Mouse (Mus musculus) A20 (cell line): ENCODE results near the gene Gm10160.
"Not testable (repeated sequence)": the region's sequence is repeated elsewhere in the genome, so short reads cannot be mapped to it uniquely, and the experiment has no call there.

Source experiments
- DNase-seq: peaks from one replicate; pipeline ENCODE4 v3.0.0-alpha.2; 2011; ENCODE audit warnings: low read depth, low spot score

The Gm10160 gene

DNA sequence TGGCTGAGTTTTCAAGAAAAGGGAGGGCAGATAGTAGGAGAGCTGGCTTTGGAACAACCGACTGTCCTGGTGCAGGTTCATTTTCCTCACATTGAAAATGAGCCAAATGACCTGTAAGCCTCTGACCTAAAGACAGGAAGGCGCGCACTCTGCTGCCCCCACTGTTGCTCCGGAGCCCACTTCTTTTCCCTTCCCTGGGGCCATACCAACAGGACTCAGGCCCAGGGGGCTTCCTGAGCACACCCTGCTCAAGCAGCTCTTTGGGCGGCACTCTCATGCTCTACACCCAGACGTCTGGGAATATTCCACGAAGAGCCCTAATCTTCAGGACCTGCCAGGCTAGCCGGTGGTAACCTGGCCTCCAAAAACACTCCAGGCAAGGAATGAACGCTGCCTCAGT lies 2.6 kb upstream of the Gm10160 start:
- no peak for DNase-seq

GRCm38 (mm10) chr7:81856221-81856620 lies 627 bp upstream of the Gm10160 start:
- peak; percentile 36 for DNase-seq

DNA sequence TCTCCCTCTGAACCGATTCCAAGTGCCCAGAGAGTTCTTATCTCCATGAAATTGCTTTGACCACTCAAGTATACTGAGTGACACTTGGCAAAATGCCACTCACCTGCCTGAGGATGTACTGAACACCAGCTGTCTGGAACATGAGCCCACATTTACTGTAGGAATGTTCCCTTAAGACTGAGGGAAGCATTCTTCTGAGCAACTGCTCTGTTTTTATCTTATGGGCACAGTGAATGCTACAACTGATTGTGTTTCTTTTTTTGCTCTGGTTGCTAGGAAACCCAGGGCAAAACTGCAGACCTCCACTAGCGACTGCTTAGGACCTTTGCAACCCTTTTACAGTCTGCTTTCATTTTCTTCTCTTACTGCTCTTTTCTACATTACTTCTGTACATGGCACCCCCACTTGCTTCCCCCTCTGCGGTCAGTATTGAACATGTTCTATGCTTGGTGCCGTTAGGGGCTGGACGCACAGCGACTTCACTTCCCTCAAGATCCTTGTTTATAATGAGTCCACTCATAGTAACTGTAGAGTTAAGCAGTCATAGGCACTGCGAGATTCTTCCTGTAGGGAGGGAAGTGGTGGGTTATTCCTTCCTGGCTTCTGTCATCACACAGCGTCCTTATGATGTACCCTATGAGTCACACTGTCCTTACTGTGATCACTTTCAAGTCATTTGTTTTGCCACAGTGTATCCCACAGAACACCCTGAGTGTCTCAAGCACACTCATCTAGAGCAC lies 856 bp downstream of the Gm10160 start:
- no peak for DNase-seq

DNA sequence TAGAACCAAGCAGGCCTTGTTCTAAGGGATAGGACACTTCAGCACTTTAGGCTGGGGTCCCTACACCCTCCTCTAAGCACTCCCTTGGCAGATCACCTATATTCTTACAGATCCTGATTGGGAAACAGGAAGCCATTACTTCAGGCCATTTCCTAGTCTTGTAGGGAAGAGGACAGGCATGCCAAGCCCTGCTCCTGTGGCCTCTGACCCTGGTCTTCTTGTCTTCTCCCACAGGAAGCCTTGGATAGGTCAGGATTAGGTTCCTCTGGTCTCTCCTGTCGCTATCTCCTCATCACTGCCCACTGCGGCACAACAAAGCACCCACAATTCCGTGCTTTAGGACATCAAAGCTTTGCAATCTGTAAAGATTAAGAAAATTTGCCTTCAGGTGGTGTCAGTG lies 3.9 kb downstream of the Gm10160 start:
- no peak for DNase-seq

- no peak for DNase-seq
Measured at GRCm38 (mm10) chr7:81850171-81850570, 5.4 kb downstream of the Gm10160 start.

DNA sequence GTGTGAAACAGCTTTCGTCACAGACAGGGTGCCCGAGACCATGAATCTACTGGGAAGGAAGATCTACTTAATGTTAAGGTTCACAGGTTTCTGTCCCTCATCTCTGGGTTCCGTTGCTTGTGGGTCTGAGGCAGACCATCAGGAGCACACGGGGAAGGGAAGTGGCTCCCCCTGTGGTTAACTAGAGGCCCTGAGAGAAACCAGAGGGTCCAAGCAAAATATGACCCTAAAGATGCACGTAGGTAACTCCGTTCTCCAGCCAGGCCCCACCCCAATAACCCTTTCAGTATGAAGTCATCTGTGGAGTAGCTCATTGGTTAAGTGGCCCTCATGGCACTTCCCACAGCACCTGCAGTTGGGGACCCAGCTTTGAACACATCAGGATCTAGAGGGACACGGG lies 6.0 kb downstream of the Gm10160 start:
- DNase-seq, result no peak

- peak; percentile 47 for DNase-seq
Measured at GRCm38 (mm10) chr7:81849214-81849613, 6.4 kb downstream of the Gm10160 start.

- no peak for DNase-seq
Measured at GRCm38 (mm10) chr7:81847777-81848176, 7.8 kb downstream of the Gm10160 start.

- no peak for DNase-seq
Measured at GRCm38 (mm10) chr7:81847010-81847409, 8.6 kb downstream of the Gm10160 start.

- DNase-seq, result no peak
Measured at GRCm38 (mm10) chr7:81846008-81846407, 9.6 kb downstream of the Gm10160 start.

- DNase-seq, result no peak
Measured at GRCm38 (mm10) chr7:81845313-81845712, 10.3 kb downstream of the Gm10160 start.

DNA sequence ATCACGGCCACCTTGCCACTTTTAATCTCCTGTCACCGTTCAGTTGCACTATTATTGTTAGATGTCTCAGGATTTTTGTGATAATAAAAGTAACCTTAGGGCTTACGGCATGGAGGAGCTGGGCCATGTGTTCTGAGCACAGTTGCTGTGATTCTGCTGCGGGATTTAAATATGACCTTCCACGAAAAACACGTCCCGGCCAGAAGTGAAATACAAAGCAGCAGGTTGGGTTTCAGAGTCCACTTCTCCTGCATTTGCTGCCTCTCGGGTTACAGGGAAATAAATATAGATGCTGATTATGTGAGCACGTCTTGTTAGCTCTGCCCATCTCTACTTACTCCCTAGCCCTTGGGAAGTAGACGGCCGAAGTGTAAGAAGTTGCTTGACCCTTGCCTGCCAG lies 10.8 kb downstream of the Gm10160 start:
- DNase-seq, result no peak

DNA sequence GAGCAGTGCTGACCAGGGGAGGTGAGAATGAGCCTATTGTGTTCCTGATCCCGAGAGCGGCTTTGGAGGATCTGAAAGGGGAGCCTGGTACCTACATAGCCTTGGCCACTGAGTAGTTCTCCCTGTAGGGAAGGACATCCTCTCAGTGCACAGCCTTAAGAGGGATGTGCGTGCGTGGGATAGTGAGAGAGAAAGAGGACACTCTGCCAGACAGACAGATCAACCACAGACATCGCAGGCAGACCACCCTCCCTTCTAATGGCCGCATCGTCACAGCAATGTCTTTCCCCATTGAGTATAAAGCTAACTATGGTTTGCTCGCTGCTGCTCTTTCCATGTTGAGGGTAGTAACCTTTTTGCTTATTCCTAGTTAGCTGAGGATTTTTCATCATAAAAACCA lies 11.7 kb downstream of the Gm10160 start:
- DNase-seq, result no peak

- no peak for DNase-seq
Measured at GRCm38 (mm10) chr7:81842998-81843397, 12.6 kb downstream of the Gm10160 start.

- DNase-seq, result no peak
Measured at GRCm38 (mm10) chr7:81842141-81842540, 13.5 kb downstream of the Gm10160 start.

DNA sequence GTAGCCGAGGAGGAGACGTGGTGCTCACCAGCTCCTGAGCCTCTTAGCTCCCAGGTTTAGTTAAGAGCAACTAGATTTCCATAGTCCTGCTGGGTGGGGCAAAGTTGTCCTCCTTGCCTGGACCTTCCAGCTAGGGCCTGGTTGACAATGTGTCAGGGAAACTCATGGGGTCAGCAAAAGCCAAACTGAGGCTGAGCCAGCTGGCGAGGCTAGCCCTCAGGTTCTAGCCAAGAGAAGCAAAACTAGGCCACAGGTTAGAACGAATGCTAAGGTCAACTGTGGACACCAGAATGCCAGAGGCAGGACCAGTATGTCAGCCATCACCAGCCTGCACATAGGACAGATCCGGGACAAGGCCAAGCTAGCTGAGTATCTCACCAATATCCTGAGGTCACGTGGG lies 14.2 kb downstream of the Gm10160 start:
- no peak for DNase-seq

DNA sequence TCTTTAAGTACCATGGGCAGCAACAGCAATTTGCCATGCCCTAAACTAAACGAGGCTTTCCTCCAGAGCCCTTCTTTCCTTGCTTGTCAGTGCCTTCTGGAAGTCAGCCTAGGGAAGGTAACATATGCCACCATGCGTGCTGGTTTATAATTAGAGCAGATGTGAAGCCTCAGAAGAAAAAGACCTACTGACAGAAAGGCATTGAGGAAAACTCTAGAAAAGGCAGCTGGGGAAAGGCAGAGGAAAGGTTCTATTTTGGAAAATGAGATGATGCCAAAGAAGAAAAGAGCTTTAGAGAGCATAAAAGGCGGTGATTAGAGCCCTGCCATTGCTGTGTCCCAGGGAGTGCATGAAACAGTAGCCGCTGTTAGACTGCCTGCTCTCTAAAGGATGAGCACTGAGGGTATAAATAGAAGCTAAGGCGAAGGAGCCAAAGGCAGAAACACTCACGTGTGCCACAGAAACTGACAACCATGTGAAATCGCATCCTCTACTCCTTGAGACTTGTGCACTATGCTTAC lies 14.9 kb downstream of the Gm10160 start:
- no peak for DNase-seq

GRCm38 (mm10) chr7:81839746-81840145 lies 15.8 kb downstream of the Gm10160 start:
- no peak for DNase-seq

- not testable (repeated sequence) for DNase-seq
Measured at GRCm38 (mm10) chr7:81837771-81838170, 17.8 kb downstream of the Gm10160 start.

- DNase-seq, result no peak
Measured at GRCm38 (mm10) chr7:81835430-81835829, 20.2 kb downstream of the Gm10160 start.

- peak; percentile 23 for DNase-seq
Measured at GRCm38 (mm10) chr7:81834847-81835246, 20.7 kb downstream of the Gm10160 start.

- peak; percentile 83 for DNase-seq
Measured at GRCm38 (mm10) chr7:81829379-81829894, 26.2 kb downstream of the Gm10160 start, which contains the start of gene Btbd1. Gene Btbd1 (minus strand): TSS chr7:81829431.

DNA sequence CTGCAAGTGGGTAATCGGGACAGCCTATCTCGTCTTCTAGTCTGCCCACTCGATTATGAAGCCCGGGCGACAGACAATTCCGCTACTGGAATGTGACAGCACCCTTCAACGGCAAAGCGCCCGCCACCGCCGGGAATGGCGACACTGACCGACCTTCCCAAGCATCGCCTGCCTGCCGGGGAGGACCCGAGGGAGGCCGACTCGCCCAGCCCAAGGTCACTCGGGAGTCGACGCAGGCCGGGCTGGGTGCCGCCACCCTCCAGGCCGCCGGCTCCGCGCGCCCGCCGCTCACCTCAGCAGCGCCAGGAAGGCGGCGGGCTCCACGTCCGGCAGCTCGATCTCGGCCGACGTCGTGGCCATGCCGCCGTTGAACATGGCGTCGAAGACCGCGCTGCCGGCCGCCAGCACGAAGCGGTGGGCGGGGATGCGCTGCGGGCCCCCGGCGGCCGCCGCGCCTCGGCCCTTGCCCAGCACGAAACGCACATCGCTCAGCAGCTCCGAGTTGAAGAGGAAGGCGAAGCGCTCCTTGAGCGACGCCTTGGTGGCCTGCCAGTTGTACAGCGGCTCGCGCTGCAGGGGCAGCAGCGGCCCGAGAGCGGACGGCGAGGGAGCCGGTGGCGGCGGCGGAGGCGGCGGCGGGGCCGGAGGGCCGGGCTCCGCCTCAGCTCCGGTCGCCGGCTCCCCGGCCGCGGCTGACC lies 26.8 kb downstream of the Gm10160 start:
- peak; percentile 64 for DNase-seq
